Mouse (Mus musculus) lung, embryonic 14.5 days (tissue): ENCODE data around the gene Rabl3. TPM values are rescaled to one million over a fixed set of nuclear protein-coding genes. Genes with fewer than 3 reads are reported as not detected.

Experiments
- ATAC-seq: fragments of 200-750 bp; cut with Nextera tagmentation; 2 replicates; pipeline ENCODE4 v1.8.0; 2017; ENCODE audit warnings: mild to moderate bottlenecking, moderate TSS enrichment, moderate library complexity; ENCODE audit not compliant: insufficient read depth
- DNase-seq: peaks from one replicate; pipeline ENCODE4 v3.0.0-alpha.2; 2015
- H3K27ac ChIP-seq: fragments of 300-500 bp; sonication (generic); 2 replicates; pipeline ENCODE4 v1.5.1; 2014; ENCODE audit warnings: low read depth, mild to moderate bottlenecking, moderate library complexity
- H3K27me3 ChIP-seq: fragments of 300-500 bp; sonication (generic); 2 replicates; pipeline ENCODE4 v1.6.1; 2014; ENCODE audit warnings: low read length, control low read depth; ENCODE audit not compliant: insufficient read depth
- H3K36me3 ChIP-seq: fragments of 300-500 bp; sonication (generic); 2 replicates; pipeline ENCODE4 v1.6.1; 2014; ENCODE audit warnings: control low read depth; ENCODE audit not compliant: insufficient read depth
- H3K4me1 ChIP-seq: fragments of 300-500 bp; sonication (generic); 2 replicates; pipeline ENCODE4 v1.6.1; 2014; ENCODE audit warnings: antibody characterized with exemption, control low read depth; ENCODE audit not compliant: insufficient read depth
- H3K4me2 ChIP-seq: fragments of 300-500 bp; sonication (generic); 2 replicates; pipeline ENCODE4 v1.6.1; 2014; ENCODE audit warnings: mild to moderate bottlenecking
- H3K4me3 ChIP-seq: fragments of 300-500 bp; sonication (generic); 2 replicates; pipeline ENCODE4 v1.5.1; 2014; ENCODE audit warnings: low read depth, low read length
- H3K9ac ChIP-seq: fragments of 300-500 bp; sonication (generic); 2 replicates; pipeline ENCODE4 v1.6.1; 2014
- H3K9me3 ChIP-seq: fragments of 300-500 bp; sonication (generic); 2 replicates; pipeline ENCODE4 v1.6.1; 2016; ENCODE audit warnings: low read depth, low read length, control low read depth
- CTCF ChIP-seq: IDR thresholded peaks from 2 replicates; pipeline ENCODE4 v1.5.1; 2016; ENCODE audit warnings: antibody characterized with exemption, low read depth
- WGBS: fragments of 180-500 bp; shearing (Covaris S2); extraction: QIAGEN DNeasy Blood & Tissue Kit; methylation state at CpG from one replicate; pipeline ENCODE4 v1.1.7; 2014; 5-methylcytosine and 5-hydroxymethylcytosine counted together
- polyA plus RNA-seq: library from polyadenylated mRNA; unstranded; fragments of >200 nt; fragmentation: Nextera tagmentation; extraction: Ambion mirVana; gene quantifications from 2 replicates; pipeline ENCODE4 v1.2.1, GENCODE M21; 2014

The Rabl3 gene
- polyA plus RNA-seq, 1 experiment from 2014 or later = 24.2 TPM

GRCm38 (mm10) chr16:37546312-37546711 is 6.6 kb downstream of the Rabl3 start:
- Histone ChIP-seq H3K9me3 (no peaks in the 10 kb centered on the region), H3K9ac (no peak overlapping the region), H3K36me3 (peaks cover 22% of the 10 kb centered on the region), H3K27me3 (no peaks in the 10 kb centered on the region), H3K4me1 (no peaks in the 10 kb centered on the region), H3K27ac (no peak overlapping the region), H3K4me3 (no peak overlapping the region), H3K4me2 (no peak overlapping the region)
- WGBS = 76% methylated on average over 5 of the region's 5 CpGs
- no peak for TF ChIP-seq CTCF
- no peak for ATAC-seq
- DNase-seq = no peak

DNA sequence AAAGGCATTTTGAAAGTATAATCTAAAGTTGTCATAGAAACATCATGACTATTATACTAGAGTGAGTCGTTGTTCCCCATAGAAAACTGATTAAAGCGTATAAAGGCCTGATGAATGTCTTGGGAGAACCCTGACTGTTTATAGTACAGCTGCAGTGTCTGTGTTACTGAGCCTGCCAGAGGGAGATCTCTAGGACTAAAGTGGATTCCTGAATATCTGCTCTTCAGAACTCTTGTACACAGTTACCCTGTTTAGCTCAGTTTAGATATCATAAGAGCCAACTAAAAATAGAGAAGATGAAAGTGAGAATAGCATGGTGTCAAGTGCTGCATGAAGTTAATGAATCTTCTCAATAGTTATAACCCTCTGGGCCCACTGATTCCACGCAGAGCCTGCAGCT is 10.6 kb downstream of the Rabl3 start:
- no peak for DNase-seq
- WGBS = 67% methylated on average over 3 of the region's 3 CpGs
- no peaks in the 10 kb centered on the region for H3K9me3 ChIP-seq
- H3K4me1 ChIP-seq = no peaks in the 10 kb centered on the region
- no peak overlapping the region for H3K4me3 ChIP-seq
- no peak for TF ChIP-seq CTCF
- no peak overlapping the region for H3K4me2 ChIP-seq
- ATAC-seq = no peak
- no peak overlapping the region for H3K9ac ChIP-seq
- no peaks in the 10 kb centered on the region for H3K27me3 ChIP-seq
- no peak overlapping the region for H3K27ac ChIP-seq
- H3K36me3 ChIP-seq = no peaks in the 10 kb centered on the region; the same call in 1 of the 2 replicates

DNA sequence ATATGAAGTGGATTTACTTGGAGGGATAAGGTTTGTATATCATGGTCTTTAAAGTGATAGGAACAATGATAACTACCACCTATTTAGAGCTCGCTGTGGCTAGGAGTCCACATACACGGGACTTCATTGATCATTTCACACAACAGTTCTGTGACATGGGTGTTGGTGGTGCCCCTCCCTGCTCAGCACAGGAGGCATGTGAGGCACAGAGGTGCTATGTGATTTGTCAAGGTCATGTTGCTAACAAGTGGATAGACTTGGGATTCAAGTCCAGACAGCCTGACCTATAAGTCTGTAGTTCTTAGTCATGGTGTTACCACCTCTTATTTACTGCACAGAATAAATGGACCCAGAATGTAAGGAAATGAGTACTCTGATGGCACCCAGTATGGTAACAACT is 11.3 kb downstream of the Rabl3 start:
- H3K4me1 ChIP-seq = no peaks in the 10 kb centered on the region
- no peak overlapping the region for H3K4me3 ChIP-seq
- no peaks in the 10 kb centered on the region; the same call in 1 of the 2 replicates for H3K36me3 ChIP-seq
- H3K9me3 ChIP-seq = no peaks in the 10 kb centered on the region
- 82% methylated on average over 2 of the region's 2 CpGs for WGBS
- H3K27ac ChIP-seq = no peak overlapping the region
- H3K9ac ChIP-seq = no peak overlapping the region
- DNase-seq (no peak), ATAC-seq (no peak)
- no peak overlapping the region for H3K4me2 ChIP-seq
- TF ChIP-seq CTCF = no peak
- no peaks in the 10 kb centered on the region for H3K27me3 ChIP-seq

- no peak for ATAC-seq
- no peak for DNase-seq
Observed at GRCm38 (mm10) chr16:37552824-37553223, 13.1 kb downstream of the Rabl3 start.

GRCm38 (mm10) chr16:37562414-37562813 is 22.7 kb downstream of the Rabl3 start:
- H3K36me3 ChIP-seq = peaks cover 14% of the 10 kb centered on the region
- DNase-seq (no peak), ATAC-seq (no peak)
- H3K27me3 ChIP-seq = no peaks in the 10 kb centered on the region
- H3K4me1 ChIP-seq = no peaks in the 10 kb centered on the region
- WGBS = 88% methylated on average over 6 of the region's 6 CpGs
- no peak overlapping the region for H3K4me3 ChIP-seq
- H3K27ac ChIP-seq = no peak overlapping the region
- no peak for TF ChIP-seq CTCF
- H3K9ac ChIP-seq = no peak overlapping the region
- no peak overlapping the region for H3K4me2 ChIP-seq
- no peaks in the 10 kb centered on the region for H3K9me3 ChIP-seq

More at GRCm38 (mm10) chr16:37552824-37553223, 13.1 kb downstream of the Rabl3 start:
- WGBS = 79% methylated on average over 3 of the region's 3 CpGs
- Histone ChIP-seq H3K9me3 (no peaks in the 10 kb centered on the region), H3K4me3 (no peak overlapping the region), H3K36me3 (peaks cover 11% of the 10 kb centered on the region), H3K4me1 (no peaks in the 10 kb centered on the region), H3K27me3 (no peaks in the 10 kb centered on the region), H3K27ac (no peak overlapping the region), H3K4me2 (no peak overlapping the region), H3K9ac (no peak overlapping the region)
- no peak for TF ChIP-seq CTCF

GRCm38 (mm10) chr16:37562961-37563360 is 23.3 kb downstream of the Rabl3 start:
- Histone ChIP-seq H3K4me2 (no peak overlapping the region), H3K27ac (no peak overlapping the region), H3K4me3 (no peak overlapping the region), H3K36me3 (peaks cover 13% of the 10 kb centered on the region), H3K9ac (no peak overlapping the region), H3K27me3 (no peaks in the 10 kb centered on the region), H3K9me3 (no peaks in the 10 kb centered on the region), H3K4me1 (no peaks in the 10 kb centered on the region)
- 89% methylated on average over 5 of the region's 5 CpGs for WGBS
- ATAC-seq (no peak), DNase-seq (no peak)
- TF ChIP-seq CTCF = no peak

- no peak overlapping the region for H3K9ac ChIP-seq
- no peak overlapping the region for H3K27ac ChIP-seq
- no peaks in the 10 kb centered on the region for H3K4me1 ChIP-seq
- H3K36me3 ChIP-seq = peaks cover 4% of the 10 kb centered on the region; the same call in 1 of the 2 replicates
- no peak overlapping the region for H3K4me2 ChIP-seq
- ATAC-seq (no peak), DNase-seq (no peak)
- H3K9me3 ChIP-seq = no peaks in the 10 kb centered on the region
- H3K4me3 ChIP-seq = no peak overlapping the region
- WGBS = 64% methylated on average over 1 of the region's 1 CpGs
- no peak for TF ChIP-seq CTCF
- H3K27me3 ChIP-seq = no peaks in the 10 kb centered on the region
Observed at GRCm38 (mm10) chr16:37565117-37565516, 25.4 kb downstream of the Rabl3 start.

DNA sequence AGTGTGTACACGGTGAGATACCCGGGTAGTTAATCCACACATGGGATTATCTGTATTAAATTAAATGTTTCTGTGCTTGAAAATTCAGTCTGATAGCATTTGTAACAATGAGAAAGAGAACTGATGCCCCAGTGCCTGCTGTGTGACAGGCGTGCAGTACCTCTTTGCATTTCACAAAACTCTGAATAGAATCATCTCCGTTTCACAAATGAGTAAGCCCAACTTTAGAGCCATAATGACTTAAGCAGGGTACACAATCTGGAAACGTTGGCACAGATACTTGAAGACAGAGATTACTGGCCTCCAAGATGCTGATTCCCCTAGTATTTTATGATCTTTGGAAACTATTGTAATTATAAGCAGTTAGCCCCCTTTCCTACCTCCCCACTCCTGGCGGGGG is 26.4 kb downstream of the Rabl3 start:
- Histone ChIP-seq H3K27me3 (no peaks in the 10 kb centered on the region), H3K9me3 (no peaks in the 10 kb centered on the region), H3K4me1 (no peaks in the 10 kb centered on the region), H3K36me3 (peaks cover 4% of the 10 kb centered on the region; the same call in 1 of the 2 replicates), H3K4me2 (no peak overlapping the region), H3K27ac (no peak overlapping the region), H3K4me3 (no peak overlapping the region), H3K9ac (no peak overlapping the region)
- no peak for TF ChIP-seq CTCF
- no peak for DNase-seq
- WGBS = 77% methylated on average over 6 of the region's 6 CpGs
- no peak for ATAC-seq
